Mouse (Mus musculus): ENCODE data around the gene B3gnt9.

DNA sequence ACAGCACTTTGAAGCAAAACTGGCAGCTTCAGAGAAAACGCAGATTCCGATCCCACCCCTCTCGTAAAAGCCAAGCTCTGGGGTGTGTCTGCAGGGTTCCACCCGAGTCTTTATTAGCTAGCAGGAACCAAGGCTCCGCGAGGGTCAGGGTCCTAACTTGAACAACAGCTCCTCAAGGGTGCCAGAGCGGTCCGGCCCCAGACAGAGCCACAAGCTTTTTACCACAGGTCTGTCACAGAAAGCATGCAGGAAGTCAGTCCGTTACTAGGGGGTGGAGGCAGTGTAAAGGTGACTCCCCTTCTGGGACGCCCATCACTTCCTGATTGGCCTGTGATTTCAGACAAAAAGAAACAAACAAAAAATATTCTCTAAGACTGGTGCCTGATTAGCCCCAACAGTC is 10.2 kb upstream of the B3gnt9 start:
- TF ChIP-seq TCF12 (IDR thresholded peaks at IDR 0.05; ENCODE audit: insufficient read depth, poor library complexity, severe bottlenecking) (no peak), E2F4 (IDR thresholded peaks at IDR 0.05; ENCODE audit: insufficient read depth) (no peak), USF1 (IDR thresholded peaks at IDR 0.05; ENCODE audit: low read depth) (no peak), CEBPB (IDR thresholded peaks at IDR 0.05; ENCODE audit: insufficient read depth, poor library complexity, severe bottlenecking) (no peak)

Measured in myocyte (in vitro differentiated cells).